Mouse (Mus musculus) olfactory bulb, adult 2 months (tissue): ENCODE results near the gene Spdye4a.

ENCODE experiments used
- CTCF ChIP-seq: fragments of 200-500 bp; IDR thresholded peaks from 2 replicates; pipeline ENCODE4 v1.5.1; 2012; ENCODE audit warnings: low read depth, mild to moderate bottlenecking, low read length, moderate library complexity; ENCODE audit not compliant: insufficient read depth
- POLR2A ChIP-seq: fragments of 200-500 bp; IDR thresholded peaks from 2 replicates; pipeline ENCODE4 v1.6.1; 2012; ENCODE audit warnings: mild to moderate bottlenecking, low read depth, low read length, moderate library complexity; ENCODE audit not compliant: insufficient read depth

- TF ChIP-seq CTCF, result no peak
- TF ChIP-seq POLR2A, result no peak
These were observed 49.1 kb upstream of the Spdye4a start for GRCm38 (mm10) chr5:143275761-143276160.
